ENCODE assay signal across 8 mouse cellular contexts in genomic region chr10:14200310-14200709, GRCm38 (mm10).
A peak's percentile ranks its signal among the peaks of the same experiment; 100 is the strongest.
DNase-seq lines count a peak whose midpoint lies in the region; ATAC-seq lines count a peak whose summit lies in the region.

No protein-coding gene starts in this region.

- peak; percentile 37; the same call in 1 of the 2 replicates for ATAC-seq in forebrain, embryonic 13.5 days
- no peak for ATAC-seq in erythroblast, adult 5-6 weeks (replicated peaks; ENCODE audit: low FRiP score, poor library complexity, severe bottlenecking)

- intact Hi-C loops in heart, postnatal 25 days (cut with DNase I) = loop anchor here (2.0 to 10.0 kb wide), 3 partner anchors 286 to 1183 kb away; no protein-coding TSS in a partner anchor

- no peaks in the 10 kb centered on the region for H3K27me3 ChIP-seq in forebrain, embryonic 13.5 days

- H3K36me3 ChIP-seq in forebrain, embryonic 13.5 days (ENCODE audit: poor library complexity, severe bottlenecking) = no peaks in the 10 kb centered on the region

- 10% methylated on average over 2 of the region's 2 CpGs for WGBS in forebrain, embryonic 13.5 days

- H3K9me3 ChIP-seq in forebrain, embryonic 13.5 days (replicated peaks) = no peaks in the 10 kb centered on the region

- peaks cover 10% of the 10 kb centered on the region; the same call in 1 of the 2 replicates for H3K4me1 ChIP-seq in forebrain, embryonic 13.5 days

- no peak overlapping the region for H3K4me3 ChIP-seq in forebrain, embryonic 13.5 days

- H3K4me2 ChIP-seq in forebrain, embryonic 13.5 days = no peak overlapping the region

- peak; percentile 84 for DNase-seq in heart, adult 11 months
- no peak for DNase-seq in heart, postnatal 25 days (ENCODE audit: low spot score)
- DNase-seq in 416B (ENCODE audit: low read depth) = peak; percentile 28
- DNase-seq in adrenal gland, postnatal 25 days = peak; percentile 50
- peak; percentile 75 for DNase-seq in kidney, postnatal 10 days
- DNase-seq in neural tube, embryonic 10.5 days (ENCODE audit: extremely low spot score, low spot score) = peak; percentile 55

- H3K9ac ChIP-seq in forebrain, embryonic 13.5 days = no peak overlapping the region

- no peak overlapping the region for H3K27ac ChIP-seq in forebrain, embryonic 13.5 days
